Mouse (Mus musculus) adrenal gland, adult 2 months (tissue): ENCODE measurements at regions not wholly inside any gene's neighbourhood (a gene's known extent, or its start where the extent isn't known, plus 50 kb on each side); places are given as distances from the start of the nearest gene placed in this dataset.

Source experiments
- DNase-seq: peaks from one replicate; pipeline ENCODE4 v3.0.0; 2021

GRCm38 (mm10) chr4:33595763-33596162, 285.7 kb downstream of the Rngtt start:
- no peak for DNase-seq

GRCm38 (mm10) chr4:33599966-33600365, 289.9 kb downstream of the Rngtt start:
- no peak for DNase-seq

GRCm38 (mm10) chr4:33600805-33601204, 290.7 kb downstream of the Rngtt start:
- DNase-seq: no peak

- DNase-seq: no peak
These were observed 294.5 kb downstream of the Rngtt start for GRCm38 (mm10) chr4:33604636-33605035.

- DNase-seq: no peak
These were observed 284.4 kb upstream of the Cnr1 start for GRCm38 (mm10) chr4:33639821-33640575.

- peak; percentile 31 for DNase-seq
These were observed 283.7 kb upstream of the Cnr1 start for GRCm38 (mm10) chr4:33640576-33641255.

GRCm38 (mm10) chr4:33641883-33642282, 282.5 kb upstream of the Cnr1 start:
- DNase-seq: no peak

GRCm38 (mm10) chr4:33642526-33642925, 281.9 kb upstream of the Cnr1 start:
- no peak for DNase-seq

- DNase-seq: no peak
These were observed 279.2 kb upstream of the Cnr1 start for GRCm38 (mm10) chr4:33645217-33645616.

GRCm38 (mm10) chr4:33651292-33651691, 273.1 kb upstream of the Cnr1 start:
- no peak for DNase-seq

GRCm38 (mm10) chr4:33659766-33660165, 264.6 kb upstream of the Cnr1 start:
- DNase-seq: no peak

GRCm38 (mm10) chr4:33660553-33660952, 263.8 kb upstream of the Cnr1 start:
- no peak for DNase-seq

- no peak for DNase-seq
These were observed 262.5 kb upstream of the Cnr1 start for GRCm38 (mm10) chr4:33661862-33662261.

GRCm38 (mm10) chr4:33662965-33663364, 261.4 kb upstream of the Cnr1 start:
- DNase-seq: no peak

GRCm38 (mm10) chr4:33663616-33664473, 260.5 kb upstream of the Cnr1 start:
- peak; percentile 3 for DNase-seq

- no peak for DNase-seq
These were observed 259.9 kb upstream of the Cnr1 start for GRCm38 (mm10) chr4:33664474-33664822.

- no peak for DNase-seq
These were observed 259.0 kb upstream of the Cnr1 start for GRCm38 (mm10) chr4:33665250-33665873.

- no peak for DNase-seq
These were observed 256.0 kb upstream of the Cnr1 start for GRCm38 (mm10) chr4:33668431-33668830.

- DNase-seq: no peak
These were observed 249.3 kb upstream of the Cnr1 start for GRCm38 (mm10) chr4:33675044-33675443.

GRCm38 (mm10) chr4:33679351-33679750, 245.0 kb upstream of the Cnr1 start:
- DNase-seq: no peak

GRCm38 (mm10) chr4:33686135-33686534, 238.3 kb upstream of the Cnr1 start:
- no peak for DNase-seq

- DNase-seq: no peak
These were observed 237.0 kb upstream of the Cnr1 start for GRCm38 (mm10) chr4:33687434-33687833.
